Mouse (Mus musculus) spleen, postnatal 4 days (tissue): ENCODE measurements around the gene Rem2.

Experiments used
- DNase-seq, 2 experiments: peaks; one replicate each; pipeline ENCODE4 v3.0.0; 2022; ENCODE audit warnings: low spot score in 2 of 2

Rem2 gene

DNA sequence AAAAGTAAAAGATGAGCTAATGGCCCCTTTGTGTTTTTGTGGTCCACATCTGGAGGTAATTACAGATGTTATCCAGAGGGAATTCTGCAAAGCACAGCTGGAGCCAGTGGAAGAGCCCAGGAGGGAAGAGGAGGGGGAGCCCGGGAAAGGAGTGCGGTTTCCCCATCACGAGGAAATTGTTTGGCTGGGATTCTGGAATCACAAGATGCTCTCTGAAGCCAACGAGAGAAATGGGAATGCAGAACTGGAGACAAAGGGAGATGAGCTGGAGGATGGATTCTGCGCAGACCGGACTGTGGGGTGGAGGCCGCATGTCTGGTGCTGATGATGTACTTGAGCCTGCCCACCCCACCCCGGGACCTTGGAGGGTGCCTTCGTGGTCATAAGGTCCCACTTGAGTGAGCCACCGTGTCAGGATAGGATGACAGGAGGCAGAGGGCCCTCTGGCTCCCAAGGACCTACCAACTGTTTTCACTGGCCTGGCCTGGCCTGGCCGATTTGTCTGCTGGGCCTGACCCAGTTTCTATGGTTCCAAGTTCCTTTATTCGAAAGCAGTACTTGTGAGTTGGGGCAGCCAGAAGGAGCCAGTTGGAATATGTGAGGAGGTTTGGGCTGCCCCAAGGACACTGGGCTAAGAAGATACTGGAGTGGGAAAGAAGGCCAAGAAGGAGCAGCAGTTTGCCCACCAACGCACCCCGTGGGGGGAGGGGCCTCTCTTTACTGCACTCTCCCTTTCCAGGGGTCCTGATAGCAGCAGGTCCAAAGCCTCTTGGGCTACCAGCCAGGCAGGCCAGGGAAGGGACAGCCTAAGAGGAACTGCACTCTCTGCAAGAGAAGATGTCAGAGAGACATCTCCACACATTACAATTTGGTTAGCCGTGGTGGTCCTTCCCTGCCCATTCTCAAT lies 31.9 kb upstream of the Rem2 start:
- DNase-seq: no peak

GRCm38 (mm10) chr14:54445476-54445875 lies 30.4 kb upstream of the Rem2 start:
- no peak for DNase-seq

- DNase-seq: no peak
Observed at GRCm38 (mm10) chr14:54453566-54453965, 22.3 kb upstream of the Rem2 start.

DNA sequence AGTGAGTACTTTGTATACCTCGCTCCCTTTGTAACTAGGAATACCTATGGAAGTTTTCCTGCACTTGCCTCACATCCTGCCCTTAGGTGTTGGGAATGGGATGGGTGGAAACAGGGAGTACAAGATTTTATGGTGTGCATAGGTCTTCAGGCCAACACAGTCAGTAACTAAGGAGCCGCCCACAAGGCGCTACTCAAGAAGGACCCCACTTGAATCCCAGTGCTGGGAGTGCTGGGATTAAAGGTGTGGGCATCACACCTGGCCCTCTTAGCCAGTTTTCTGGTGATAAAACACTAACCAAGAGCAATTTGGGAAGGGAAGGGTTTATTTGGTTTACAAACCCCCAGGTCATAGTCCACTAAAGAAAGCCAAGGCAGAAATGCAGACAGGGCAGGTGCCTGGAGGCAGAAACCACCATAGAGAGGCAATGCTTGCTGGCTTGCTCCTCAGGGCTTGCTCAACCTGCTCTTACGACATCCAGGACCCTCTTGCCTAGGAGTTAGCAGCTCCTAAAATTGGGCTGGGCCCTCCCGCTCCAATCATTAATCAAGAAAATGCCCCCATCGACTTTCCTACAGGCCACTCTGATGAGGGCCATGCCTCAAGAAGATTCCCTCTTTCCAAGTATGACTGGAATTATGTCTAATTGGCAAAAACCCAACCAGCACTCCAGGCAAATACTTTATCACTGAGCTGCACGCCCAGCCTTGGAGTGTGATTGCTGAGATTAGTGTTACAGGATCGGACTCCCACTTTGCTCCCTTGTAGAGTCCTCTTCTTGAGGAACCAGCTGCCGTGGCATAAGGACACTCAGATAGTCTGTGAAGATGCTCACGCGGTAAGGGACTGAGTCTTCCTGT lies 21.0 kb upstream of the Rem2 start:
- no peak for DNase-seq

DNA sequence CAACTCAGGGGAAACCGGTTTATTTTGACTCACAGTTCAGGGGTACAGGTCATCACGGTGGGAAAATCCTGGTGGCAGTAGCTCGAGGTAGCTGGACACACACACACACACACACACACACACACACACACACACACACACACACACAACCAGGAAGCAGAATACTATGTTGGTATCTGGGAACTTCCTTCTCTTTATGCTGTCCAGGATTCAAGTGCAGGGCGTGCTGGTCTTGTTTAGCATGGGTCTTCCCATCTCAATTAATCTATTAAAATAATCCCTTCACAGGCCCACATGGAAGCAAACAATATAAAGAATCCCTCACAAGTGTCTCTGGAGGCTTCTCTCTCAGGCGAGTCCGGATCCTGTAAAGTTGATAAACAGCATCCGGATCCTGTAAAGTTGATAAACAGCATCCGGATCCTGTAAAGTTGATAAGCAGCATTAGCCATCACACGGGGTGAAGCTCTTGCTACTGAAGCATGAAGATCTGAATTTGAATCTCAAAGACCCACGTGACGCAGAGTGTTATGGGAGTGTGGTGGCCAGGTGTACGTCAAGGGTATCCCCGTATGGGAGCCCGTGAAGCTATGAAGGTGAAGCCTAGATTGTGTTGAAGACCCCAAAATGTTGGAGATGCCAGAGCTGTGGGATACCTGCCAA lies 17.9 kb upstream of the Rem2 start:
- no peak for DNase-seq

DNA sequence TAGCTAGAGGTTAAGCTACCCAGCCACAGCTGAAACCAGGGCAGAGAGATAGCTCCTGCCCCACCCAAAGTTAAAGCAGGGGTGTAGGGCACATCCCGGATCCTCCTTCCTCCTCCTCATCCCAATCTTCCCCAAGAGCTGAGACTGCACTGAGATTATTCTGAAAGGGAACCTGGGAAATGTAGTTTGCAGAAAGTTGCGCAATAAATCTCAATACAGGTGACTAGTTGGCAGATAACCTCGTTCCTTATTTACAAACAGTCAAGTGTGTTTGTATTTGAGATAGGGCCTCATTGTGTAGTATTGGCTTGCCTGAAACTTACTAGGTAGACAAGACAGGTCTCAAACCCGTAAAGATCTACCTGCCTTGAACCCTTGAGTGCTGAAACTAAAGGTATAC lies 13.8 kb upstream of the Rem2 start:
- no peak for DNase-seq

DNA sequence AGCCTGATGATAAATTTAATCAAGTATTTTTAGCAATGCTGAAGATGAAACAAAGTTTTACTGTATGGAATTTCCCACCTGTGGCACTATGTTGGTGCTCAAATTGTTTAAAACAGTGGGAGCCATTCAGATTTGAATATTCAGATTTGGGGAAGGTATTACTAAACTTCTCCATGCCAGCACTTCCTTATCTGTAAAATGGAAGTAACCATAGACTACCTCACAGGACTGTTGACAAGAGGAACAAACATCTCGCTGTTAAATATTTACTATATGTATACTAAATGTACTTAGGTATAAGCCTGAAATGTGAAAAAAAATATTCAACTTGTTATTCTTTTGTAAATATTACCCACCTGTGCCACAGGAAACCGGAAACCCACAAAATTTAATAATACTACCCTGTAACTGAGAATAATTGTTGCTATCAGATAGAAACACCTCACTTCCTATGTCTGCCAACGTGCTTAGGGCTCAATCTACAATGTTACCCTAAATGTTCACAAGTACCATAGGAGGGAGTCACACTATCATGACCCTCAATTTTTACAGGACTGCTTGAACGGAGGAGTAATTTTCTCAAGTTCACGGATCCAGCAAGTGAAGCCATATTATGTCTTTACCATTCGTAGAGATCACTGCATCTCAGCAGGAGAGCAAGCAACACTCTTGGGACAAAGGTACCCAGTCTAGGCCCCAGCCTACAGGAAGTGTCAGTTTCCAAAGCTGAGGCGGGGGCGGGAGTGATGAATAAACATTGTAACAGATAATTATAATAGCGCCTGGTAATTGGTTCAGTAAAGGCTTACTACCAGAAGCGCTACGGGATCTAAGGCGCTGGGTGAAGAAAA lies 12.6 kb upstream of the Rem2 start:
- DNase-seq: no peak

DNA sequence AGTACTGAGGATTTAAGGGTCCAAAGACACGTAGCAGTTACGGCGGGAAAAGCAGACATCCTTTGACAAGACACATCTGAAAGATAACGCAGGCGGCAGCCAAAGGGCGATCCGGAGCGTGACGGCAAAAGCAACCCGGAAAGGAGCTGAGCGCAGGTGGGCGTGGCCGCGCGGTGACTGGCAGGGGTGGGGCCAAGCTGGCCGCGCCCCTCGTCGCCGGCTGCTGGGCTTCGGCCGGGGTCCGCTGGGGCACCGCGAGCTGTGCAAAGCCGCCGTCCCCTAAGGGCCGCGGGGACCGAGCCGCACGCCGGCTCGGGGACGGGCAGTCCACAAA lies 12.0 kb upstream of the Rem2 start, which contains the start of gene Lrp10:
TSS of gene Lrp10 (plus strand) at position 179 of the 334 bp plus-strand sequence.
- peak; percentile 94 to 98 for DNase-seq

- DNase-seq: peak; percentile 81 to 87
Observed at GRCm38 (mm10) chr14:54464293-54465005, 11.5 kb upstream of the Rem2 start.

- no peak for DNase-seq
Observed at GRCm38 (mm10) chr14:54471467-54471866, 4.4 kb upstream of the Rem2 start.

DNA sequence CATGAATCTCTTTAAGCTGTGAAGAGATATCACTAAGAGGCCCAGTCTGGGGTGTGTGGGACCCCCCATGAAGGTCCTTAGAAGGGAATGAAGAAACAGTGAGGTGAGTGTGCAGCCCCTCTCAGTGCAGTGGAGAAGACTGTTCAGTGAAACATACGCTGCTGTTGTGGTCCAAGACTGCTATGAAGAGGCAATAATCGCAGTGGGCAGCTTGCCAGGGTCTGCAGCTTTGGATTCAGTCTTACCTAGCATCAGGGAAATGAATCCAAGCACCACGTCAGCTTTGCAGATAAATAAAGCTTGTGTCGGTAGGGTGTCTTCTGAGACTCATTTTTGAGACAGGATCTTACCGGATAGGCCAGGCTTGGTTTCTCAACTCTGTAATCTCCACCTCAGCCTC lies 3.2 kb upstream of the Rem2 start:
- no peak for DNase-seq

- no peak for DNase-seq
Observed at GRCm38 (mm10) chr14:54474744-54475143, 1.2 kb upstream of the Rem2 start.

GRCm38 (mm10) chr14:54477172-54477909 lies 1.4 kb downstream of the Rem2 start:
- peak in 1 of 2 experiments; percentile 65 for DNase-seq

DNA sequence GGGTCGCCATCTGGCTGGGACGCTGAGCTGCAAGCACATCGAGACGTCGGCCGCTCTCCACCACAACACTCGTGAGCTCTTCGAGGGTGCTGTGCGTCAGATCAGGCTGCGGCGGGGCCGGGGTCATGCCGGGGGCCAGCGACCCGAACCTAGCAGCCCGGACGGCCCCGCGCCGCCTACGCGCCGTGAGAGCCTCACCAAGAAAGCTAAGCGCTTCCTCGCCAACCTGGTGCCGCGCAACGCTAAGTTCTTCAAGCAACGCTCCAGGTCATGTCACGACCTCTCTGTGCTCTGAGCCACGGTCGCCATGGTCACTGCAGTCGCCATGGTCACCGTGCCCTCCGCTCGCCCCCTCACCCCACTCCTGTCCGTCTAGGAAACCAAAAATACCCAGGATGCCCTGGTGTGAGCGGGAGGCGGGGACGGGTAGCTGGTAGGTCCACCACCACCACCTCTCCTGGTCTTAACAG lies 3.6 kb downstream of the Rem2 start:
- peak in 1 of 2 experiments; percentile 71 for DNase-seq

GRCm38 (mm10) chr14:54480673-54481072 lies 4.8 kb downstream of the Rem2 start:
- peak; percentile 49 to 73 for DNase-seq

- DNase-seq: no peak
Observed at GRCm38 (mm10) chr14:54481402-54481801, 5.5 kb downstream of the Rem2 start.

DNA sequence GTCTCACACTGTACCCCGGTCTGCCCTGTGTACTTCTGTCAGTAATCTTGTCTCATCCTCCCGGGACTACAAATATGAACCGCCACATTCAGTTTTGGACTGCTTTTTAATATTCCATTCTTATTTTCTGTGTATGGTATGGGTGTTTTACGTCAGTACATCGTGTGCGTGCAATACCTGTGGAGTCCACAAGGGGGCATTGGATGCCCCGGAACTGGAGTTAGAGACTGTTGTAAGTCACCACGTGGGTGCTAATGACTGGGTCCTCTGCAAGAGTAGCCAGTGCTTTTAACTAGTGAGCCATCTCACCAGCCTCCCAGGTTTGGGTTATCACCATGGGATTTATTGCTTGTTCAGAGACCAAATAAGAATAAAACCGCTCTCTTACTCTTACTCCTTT lies 6.6 kb downstream of the Rem2 start:
- DNase-seq: peak; percentile 69 to 88

DNA sequence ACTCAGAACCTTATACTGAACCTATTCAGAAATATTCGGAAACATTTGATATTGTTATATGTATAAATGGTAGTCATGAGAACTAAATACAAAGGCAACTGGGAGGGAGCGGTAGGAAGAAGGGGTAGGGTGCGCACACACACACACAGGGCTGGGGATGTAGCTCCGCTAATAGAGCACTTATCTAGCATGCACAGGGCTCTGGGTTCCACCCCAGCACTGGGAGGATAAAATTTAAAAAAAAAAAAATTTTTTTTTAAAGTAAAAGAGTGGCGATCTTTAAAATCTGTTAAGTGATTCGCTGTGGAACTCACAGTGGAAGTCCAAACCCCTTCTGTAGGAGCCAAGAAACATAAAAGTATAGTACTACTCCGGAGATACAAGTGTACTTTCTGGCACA lies 10.0 kb downstream of the Rem2 start:
- no peak for DNase-seq

- no peak for DNase-seq
Observed at GRCm38 (mm10) chr14:54487732-54488131, 11.8 kb downstream of the Rem2 start.

- no peak for DNase-seq
Observed at GRCm38 (mm10) chr14:54488350-54488749, 12.4 kb downstream of the Rem2 start.
